Mouse (Mus musculus) kidney, adult 2 months (tissue): ENCODE data around the gene Zfp770.
A peak's percentile ranks its signal among the peaks of the same experiment; 100 is the strongest.

ENCODE experiments used
- CTCF ChIP-seq: fragments of 200-500 bp; conservative IDR thresholded peaks from 2 replicates; pipeline ENCODE4 v1.5.1; 2011; ENCODE audit warnings: low read depth, mild to moderate bottlenecking, control low read depth, low read length, moderate library complexity, mixed read lengths; ENCODE audit not compliant: insufficient read depth, insufficient read length
- POLR2A ChIP-seq: fragments of 200-500 bp; IDR thresholded peaks from one replicate; pipeline ENCODE4 v1.6.1; 2011; ENCODE audit warnings: low read depth, low read length, control low read depth

- TF ChIP-seq CTCF (no peak), POLR2A (peak; percentile 82)
These were observed at the start of gene Zfp770 for GRCm38 (mm10) chr2:114200932-114201559.
